11 mouse cellular contexts compared by ENCODE assay signal in genomic region chr11:97422507-97422906, GRCm38 (mm10). TPM values are rescaled to one million over a fixed set of nuclear protein-coding genes. Genes with fewer than 3 reads are reported as not detected.
A peak's percentile ranks its signal among the peaks of the same experiment; 100 is the strongest.
DNase-seq lines count a peak whose midpoint lies in the region; ATAC-seq and TF ChIP-seq lines count a peak whose summit lies in the region.
"Had no signal": no experiment of that assay in that cellular context is flagged by ENCODE, and none has a peak within 500 bp of the region (broad histone marks: within the 10 kb centered on the region; RNA-seq: fewer than 3 reads in every experiment).

No protein-coding gene starts in this region.

- no peaks in the 10 kb centered on the region for H3K4me1 ChIP-seq in forebrain, embryonic 15.5 days
- H3K4me1 ChIP-seq in forebrain, embryonic 12.5 days: peaks cover 29% of the 10 kb centered on the region
- H3K4me1 ChIP-seq in forebrain, postnatal 0 days (ENCODE audit: insufficient read depth): peaks cover 2% of the 10 kb centered on the region; the same call in 1 of the 2 replicates
- peaks cover 36% of the 10 kb centered on the region for H3K4me1 ChIP-seq in limb, embryonic 15.5 days

- H3K27ac ChIP-seq in forebrain, embryonic 15.5 days (replicated peaks): peak overlapping the region; percentile 1; the same call in 1 of the 2 replicates
- H3K27ac ChIP-seq in forebrain, embryonic 12.5 days: no peak overlapping the region
- peak overlapping the region; percentile 62; the same call in 1 of the 2 replicates for H3K27ac ChIP-seq in forebrain, postnatal 0 days (ENCODE audit: low read depth, low read length)
- peak overlapping the region; percentile 47 for H3K27ac ChIP-seq in limb, embryonic 15.5 days

- H3K9me3 ChIP-seq in forebrain, embryonic 15.5 days: no peaks in the 10 kb centered on the region
- H3K9me3 ChIP-seq in forebrain, embryonic 12.5 days: no peaks in the 10 kb centered on the region
- no peaks in the 10 kb centered on the region for H3K9me3 ChIP-seq in forebrain, postnatal 0 days (ENCODE audit: low read length)
- H3K9me3 ChIP-seq in limb, embryonic 15.5 days: no peaks in the 10 kb centered on the region

- DNase-seq in left cerebral cortex, postnatal 4 days: peak; percentile 33
- no peak for DNase-seq in left cerebral cortex, adult 18-20 months (ENCODE audit: low spot score in 2 of 2)
- peak; percentile 49 for DNase-seq in forebrain, postnatal 0 days
- no peak for DNase-seq in embryo, embryonic 11 days
- no peak for DNase-seq in embryo, embryonic 9.5 days (ENCODE audit: extremely low spot score)
- DNase-seq: lung, adult 18-20 months had no signal

- 36% methylated on average over 4 of the region's 4 CpGs for WGBS in forebrain, embryonic 15.5 days
- WGBS in forebrain, embryonic 12.5 days: 47% methylated on average over 4 of the region's 4 CpGs
- 36% methylated on average over 4 of the region's 4 CpGs for WGBS in forebrain, postnatal 0 days
- 44% methylated on average over 4 of the region's 4 CpGs for WGBS in limb, embryonic 15.5 days

- no peak for TF ChIP-seq CTCF in forebrain, postnatal 0 days (IDR thresholded peaks at IDR 0.05; ENCODE audit: low read depth)

- intact Hi-C loops in left cerebral cortex, postnatal 4 days (cut with DNase I): no loop called here

- no peak for ATAC-seq in forebrain, embryonic 15.5 days (replicated peaks)
- ATAC-seq in forebrain, embryonic 12.5 days (ENCODE audit: low FRiP score): no peak
- ATAC-seq in forebrain, postnatal 0 days: peak; percentile 85
- ATAC-seq in limb, embryonic 15.5 days (ENCODE audit: insufficient number of reproducible peaks, low FRiP score, low TSS enrichment, low read depth): no peak
- ATAC-seq: inflammation-experienced regulatory T-cells, adult 6 months had no signal

- no peaks in the 10 kb centered on the region for H3K36me3 ChIP-seq in forebrain, embryonic 15.5 days
- no peaks in the 10 kb centered on the region for H3K36me3 ChIP-seq in forebrain, embryonic 12.5 days (replicated peaks)
- no peaks in the 10 kb centered on the region for H3K36me3 ChIP-seq in forebrain, postnatal 0 days (ENCODE audit: insufficient read depth)
- H3K36me3 ChIP-seq in limb, embryonic 15.5 days: no peaks in the 10 kb centered on the region

- H3K4me2 ChIP-seq in forebrain, embryonic 15.5 days (replicated peaks): no peak overlapping the region
- H3K4me2 ChIP-seq in forebrain, embryonic 12.5 days: no peak overlapping the region
- no peak overlapping the region for H3K4me2 ChIP-seq in forebrain, postnatal 0 days (ENCODE audit: low read depth)
- H3K4me2 ChIP-seq in limb, embryonic 15.5 days: no peak overlapping the region

- no peak overlapping the region for H3K9ac ChIP-seq in forebrain, embryonic 15.5 days (replicated peaks)
- no peak overlapping the region for H3K9ac ChIP-seq in forebrain, embryonic 12.5 days
- H3K9ac ChIP-seq in forebrain, postnatal 0 days: no peak overlapping the region
- no peak overlapping the region for H3K9ac ChIP-seq in limb, embryonic 15.5 days

- no peaks in the 10 kb centered on the region for H3K27me3 ChIP-seq in forebrain, embryonic 15.5 days
- peaks cover 9% of the 10 kb centered on the region for H3K27me3 ChIP-seq in forebrain, embryonic 12.5 days
- H3K27me3 ChIP-seq in forebrain, postnatal 0 days (ENCODE audit: insufficient read depth, low read length): no peaks in the 10 kb centered on the region
- no peaks in the 10 kb centered on the region for H3K27me3 ChIP-seq in limb, embryonic 15.5 days

- H3K4me3 ChIP-seq in forebrain, embryonic 15.5 days: no peak overlapping the region
- no peak overlapping the region for H3K4me3 ChIP-seq in forebrain, embryonic 12.5 days (replicated peaks)
- H3K4me3 ChIP-seq in forebrain, postnatal 0 days (ENCODE audit: low read depth, low read length): no peak overlapping the region
- no peak overlapping the region for H3K4me3 ChIP-seq in limb, embryonic 15.5 days
- H3K4me3 ChIP-seq: erythroblast, embryonic 14.5 days had no signal

RNA-seq across cellular contexts. Expression of gene Arhgap23, which starts 7.2 kb away (rescaled TPM):
- polyA plus RNA-seq in forebrain, embryonic 15.5 days (2015; fragmentation: Nextera tagmentation; extraction: Ambion mirVana): 7.1 and 8.4 TPM in 2 replicates
- 4.2 and 5.1 TPM in 2 replicates for polyA plus RNA-seq in forebrain, embryonic 12.5 days (2016; fragmentation: Nextera tagmentation; extraction: Ambion mirVana)
- 100 to 1,000 TPM; 107 to 111 TPM for total RNA-seq in left cerebral cortex, postnatal 4 days (2021)
- total RNA-seq in left cerebral cortex, adult 18-20 months (2021): 10 to 100 TPM; 66.5 to 75.0 TPM
- 52.7 and 52.9 TPM in 2 replicates for total RNA-seq in forebrain, postnatal 0 days (2014; rRNA removed)
- 7.0 and 10.2 TPM in 2 replicates for polyA plus RNA-seq in forebrain, postnatal 0 days (2015; fragmentation: Nextera tagmentation; extraction: Ambion mirVana)
- 7.8 and 8.4 TPM in 2 replicates for polyA plus RNA-seq in limb, embryonic 15.5 days (2015; fragmentation: Nextera tagmentation; extraction: Ambion mirVana)
- polyA plus RNA-seq: inflammation-experienced regulatory T-cells, adult 6 months had no signal

Comparison
In these comparisons a context has a peak if more than half of its experiments do, and no peak if none do; other contexts are left out.
1. DNase-seq: peak in left cerebral cortex, postnatal 4 days (single experiment) and forebrain, postnatal 0 days (single experiment); none in left cerebral cortex, adult 18-20 months (0 of 2), embryo, embryonic 11 days (single experiment) and embryo, embryonic 9.5 days (single experiment).